Mouse (Mus musculus): ENCODE measurements around the gene Mgst1. TPM values are rescaled to one million over a fixed set of nuclear protein-coding genes. Genes with fewer than 3 reads are reported as not detected.

The Mgst1 gene
- polyA plus RNA-seq, 1 experiment from 2014 or later, result 93.5 TPM

DNA sequence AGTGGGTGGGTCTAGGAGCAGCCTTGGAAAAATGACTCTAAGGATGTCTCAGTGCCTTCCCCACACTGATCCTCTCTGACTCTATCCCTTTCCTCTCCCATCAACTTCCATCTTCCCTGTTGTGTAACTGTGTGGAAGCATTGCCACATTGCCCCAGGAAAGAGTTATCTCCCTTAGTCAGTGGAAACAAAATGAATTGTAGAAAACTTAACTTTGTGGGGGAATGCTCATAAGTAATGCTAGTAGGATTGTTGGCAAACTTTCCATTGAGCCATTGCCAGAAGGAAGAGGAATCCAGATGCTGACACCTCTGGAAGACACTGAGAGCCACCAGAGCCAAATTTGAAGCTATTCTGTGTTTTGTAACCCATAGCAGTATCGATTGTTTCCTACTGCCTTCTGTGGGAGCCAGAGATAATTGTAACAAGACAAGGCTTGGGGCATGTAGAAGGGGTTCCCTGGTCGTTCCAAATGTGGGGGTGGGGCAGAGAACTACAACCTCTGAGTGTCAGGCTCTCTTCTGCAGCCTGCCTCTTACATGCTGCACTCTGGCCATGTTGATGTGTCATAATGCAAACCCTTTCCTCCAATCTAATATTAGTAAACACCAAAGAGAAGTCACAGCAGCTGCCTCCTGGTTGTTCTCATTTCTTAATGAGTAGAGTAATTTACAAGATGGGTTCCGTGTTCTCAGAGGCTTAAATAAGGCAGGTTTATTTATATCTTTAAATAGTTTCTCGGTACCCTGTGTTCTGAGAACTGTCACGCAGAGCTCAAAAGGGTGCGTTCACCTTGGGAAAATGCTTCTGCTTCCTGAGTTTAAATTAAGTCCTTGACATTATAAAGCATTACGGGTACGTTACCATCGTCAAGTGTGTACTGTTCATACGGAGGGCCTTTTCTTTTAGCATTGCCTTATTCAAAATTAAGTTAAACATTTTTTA, 11.5 kb upstream of the Mgst1 start:
- no peaks in the 10 kb centered on the region for H3K4me1 ChIP-seq (ENCODE audit: control insufficient read depth, insufficient read depth, low read length)
- no peak overlapping the region for H3K27ac ChIP-seq (replicated peaks; ENCODE audit: low read depth, low read length)
- H3K27me3 ChIP-seq (ENCODE audit: control insufficient read depth, insufficient read depth, low read length), result no peaks in the 10 kb centered on the region
- H3K9ac ChIP-seq (replicated peaks; ENCODE audit: low read length), result no peak overlapping the region
- WGBS, result 80% methylated on average over 10 of the region's 10 CpGs
- ATAC-seq (replicated peaks; ENCODE audit: insufficient number of reproducible peaks, low FRiP score, low TSS enrichment, low read depth) (no peak), DNase-seq (ENCODE audit: low spot score) (no peak)
- H3K4me3 ChIP-seq (ENCODE audit: low read depth, low read length), result no peak overlapping the region
- H3K36me3 ChIP-seq (replicated peaks; ENCODE audit: control insufficient read depth, insufficient read depth, low read depth, low read length), result no peaks in the 10 kb centered on the region
- H3K4me2 ChIP-seq (ENCODE audit: low read depth, low read length), result no peak overlapping the region
- no peaks in the 10 kb centered on the region for H3K9me3 ChIP-seq (replicated peaks; ENCODE audit: control insufficient read depth, low read length)

DNA sequence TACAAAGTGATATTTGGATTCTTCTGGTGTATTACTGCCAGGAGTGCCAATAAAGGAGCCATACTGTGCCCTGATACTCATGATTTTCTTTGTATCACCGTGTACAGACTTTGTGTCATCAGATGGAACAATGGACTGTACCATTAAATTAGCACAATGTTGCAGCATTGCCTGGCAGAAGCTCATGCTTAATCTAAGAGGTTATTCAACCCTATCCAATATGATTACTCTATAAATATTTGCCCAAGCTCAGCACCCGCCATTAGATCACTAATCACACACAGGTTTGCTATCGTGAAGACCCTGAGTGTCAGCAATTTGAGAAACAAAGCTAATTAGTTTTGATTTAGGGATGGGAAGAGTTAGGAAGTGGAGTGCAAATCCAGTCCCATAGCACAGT, 9.6 kb upstream of the Mgst1 start:
- Histone ChIP-seq H3K36me3 (replicated peaks; ENCODE audit: control insufficient read depth, insufficient read depth, low read depth, low read length) (no peaks in the 10 kb centered on the region), H3K27me3 (ENCODE audit: control insufficient read depth, insufficient read depth, low read length) (no peaks in the 10 kb centered on the region), H3K9ac (replicated peaks; ENCODE audit: low read length) (no peak overlapping the region), H3K27ac (replicated peaks; ENCODE audit: low read depth, low read length) (no peak overlapping the region), H3K4me3 (ENCODE audit: low read depth, low read length) (no peak overlapping the region), H3K4me1 (ENCODE audit: control insufficient read depth, insufficient read depth, low read length) (no peaks in the 10 kb centered on the region), H3K4me2 (ENCODE audit: low read depth, low read length) (no peak overlapping the region), H3K9me3 (replicated peaks; ENCODE audit: control insufficient read depth, low read length) (no peaks in the 10 kb centered on the region)
- no peak for ATAC-seq (replicated peaks; ENCODE audit: insufficient number of reproducible peaks, low FRiP score, low TSS enrichment, low read depth)
- no peak for DNase-seq (ENCODE audit: low spot score)
- 70% methylated on average over 3 of the region's 3 CpGs for WGBS

DNA sequence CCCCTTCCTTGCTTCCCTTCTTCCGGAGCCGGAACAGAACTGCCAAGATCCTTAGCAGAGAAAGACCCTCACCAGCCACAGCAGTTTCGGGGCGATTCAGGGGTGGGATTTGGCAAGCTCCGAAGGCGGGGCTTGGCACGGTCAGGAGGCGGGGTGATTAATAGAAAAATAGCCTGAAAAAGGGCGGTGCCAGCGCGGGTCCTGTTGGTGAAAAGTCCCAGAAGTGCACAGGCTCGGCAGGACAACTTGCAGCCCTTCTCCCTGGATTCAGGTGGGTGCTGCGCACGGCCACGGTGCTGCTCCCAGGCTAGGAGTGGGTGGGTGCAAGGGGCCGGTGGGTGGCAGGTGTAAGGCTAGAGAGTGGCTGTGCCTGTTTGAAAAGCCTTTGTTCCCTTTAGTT, 220 bp downstream of the Mgst1 start:
- Histone ChIP-seq H3K9me3 (replicated peaks; ENCODE audit: control insufficient read depth, low read length) (no peaks in the 10 kb centered on the region), H3K9ac (replicated peaks; ENCODE audit: low read length) (peak overlapping the region; percentile 54), H3K27ac (replicated peaks; ENCODE audit: low read depth, low read length) (no peak overlapping the region), H3K36me3 (replicated peaks; ENCODE audit: control insufficient read depth, insufficient read depth, low read depth, low read length) (no peaks in the 10 kb centered on the region), H3K4me1 (ENCODE audit: control insufficient read depth, insufficient read depth, low read length) (no peaks in the 10 kb centered on the region), H3K4me3 (ENCODE audit: low read depth, low read length) (peak overlapping the region; percentile 37), H3K4me2 (ENCODE audit: low read depth, low read length) (peak overlapping the region; percentile 46), H3K27me3 (ENCODE audit: control insufficient read depth, insufficient read depth, low read length) (no peaks in the 10 kb centered on the region)
- WGBS, result under 1% methylated on average over 14 of the region's 16 CpGs
- peak; percentile 90 for ATAC-seq (replicated peaks; ENCODE audit: insufficient number of reproducible peaks, low FRiP score, low TSS enrichment, low read depth)
- DNase-seq (ENCODE audit: low spot score), result peak; percentile 84

DNA sequence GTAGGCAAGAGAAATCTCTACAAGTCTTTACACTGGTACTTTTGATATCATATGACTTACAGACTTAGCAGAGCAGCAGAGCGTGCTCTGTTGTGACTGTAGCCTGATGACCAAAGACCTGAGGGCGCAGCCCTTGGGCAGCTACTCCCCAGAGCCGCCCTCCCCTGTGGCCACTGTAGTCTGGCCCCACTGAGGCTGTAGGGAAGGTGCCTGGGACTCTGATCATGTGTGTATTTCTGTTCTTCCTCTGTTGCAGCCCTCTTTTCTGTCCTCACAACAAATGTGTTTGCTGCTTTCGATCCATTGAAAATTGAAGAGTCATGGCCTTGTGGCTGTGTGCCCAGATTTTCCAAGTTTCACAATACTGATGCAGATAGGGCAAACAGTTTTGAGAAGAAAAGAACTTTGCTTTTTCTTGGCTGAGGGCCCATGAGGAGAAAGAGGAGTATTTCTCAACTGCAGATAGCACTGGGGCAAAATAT, 1.0 kb downstream of the Mgst1 start:
- Histone ChIP-seq H3K4me1 (ENCODE audit: control insufficient read depth, insufficient read depth, low read length) (no peaks in the 10 kb centered on the region), H3K4me2 (ENCODE audit: low read depth, low read length) (peak overlapping the region; percentile 46), H3K9me3 (replicated peaks; ENCODE audit: control insufficient read depth, low read length) (no peaks in the 10 kb centered on the region), H3K27me3 (ENCODE audit: control insufficient read depth, insufficient read depth, low read length) (no peaks in the 10 kb centered on the region), H3K27ac (replicated peaks; ENCODE audit: low read depth, low read length) (no peak overlapping the region), H3K9ac (replicated peaks; ENCODE audit: low read length) (no peak overlapping the region; the same call in 1 of the 2 replicates), H3K36me3 (replicated peaks; ENCODE audit: control insufficient read depth, insufficient read depth, low read depth, low read length) (no peaks in the 10 kb centered on the region), H3K4me3 (ENCODE audit: low read depth, low read length) (no peak overlapping the region; the same call in 1 of the 2 replicates)
- no peak for DNase-seq (ENCODE audit: low spot score)
- ATAC-seq (replicated peaks; ENCODE audit: insufficient number of reproducible peaks, low FRiP score, low TSS enrichment, low read depth), result no peak
- 68% methylated on average over 4 of the region's 4 CpGs for WGBS

DNA sequence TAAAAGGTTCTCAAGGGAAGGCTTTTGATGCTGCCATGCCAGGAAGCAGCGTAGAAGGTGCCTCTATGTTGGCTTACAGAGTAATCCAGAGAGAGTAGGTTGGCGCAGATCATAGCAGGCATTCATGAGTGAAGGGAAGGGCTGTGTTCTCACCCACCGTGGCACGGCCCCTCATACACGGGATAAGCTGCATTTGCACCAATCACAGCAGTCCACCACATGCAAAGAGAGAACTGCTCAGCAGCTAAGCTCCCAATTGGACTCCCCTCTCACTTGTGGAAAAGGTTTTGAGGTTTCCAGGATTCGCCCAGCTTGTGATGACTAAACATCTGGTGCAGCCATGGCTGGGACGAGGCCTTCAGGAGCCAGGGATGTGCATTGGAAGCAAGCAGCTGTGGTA, 2.5 kb downstream of the Mgst1 start:
- no peak overlapping the region for H3K27ac ChIP-seq (replicated peaks; ENCODE audit: low read depth, low read length)
- DNase-seq (ENCODE audit: low spot score), result no peak
- H3K4me2 ChIP-seq (ENCODE audit: low read depth, low read length), result no peak overlapping the region
- H3K9me3 ChIP-seq (replicated peaks; ENCODE audit: control insufficient read depth, low read length), result no peaks in the 10 kb centered on the region
- H3K4me1 ChIP-seq (ENCODE audit: control insufficient read depth, insufficient read depth, low read length), result no peaks in the 10 kb centered on the region
- H3K27me3 ChIP-seq (ENCODE audit: control insufficient read depth, insufficient read depth, low read length), result no peaks in the 10 kb centered on the region
- 91% methylated on average over 7 of the region's 7 CpGs for WGBS
- no peak for ATAC-seq (replicated peaks; ENCODE audit: insufficient number of reproducible peaks, low FRiP score, low TSS enrichment, low read depth)
- H3K36me3 ChIP-seq (replicated peaks; ENCODE audit: control insufficient read depth, insufficient read depth, low read depth, low read length), result no peaks in the 10 kb centered on the region
- H3K9ac ChIP-seq (replicated peaks; ENCODE audit: low read length), result no peak overlapping the region
- no peak overlapping the region for H3K4me3 ChIP-seq (ENCODE audit: low read depth, low read length)

DNA sequence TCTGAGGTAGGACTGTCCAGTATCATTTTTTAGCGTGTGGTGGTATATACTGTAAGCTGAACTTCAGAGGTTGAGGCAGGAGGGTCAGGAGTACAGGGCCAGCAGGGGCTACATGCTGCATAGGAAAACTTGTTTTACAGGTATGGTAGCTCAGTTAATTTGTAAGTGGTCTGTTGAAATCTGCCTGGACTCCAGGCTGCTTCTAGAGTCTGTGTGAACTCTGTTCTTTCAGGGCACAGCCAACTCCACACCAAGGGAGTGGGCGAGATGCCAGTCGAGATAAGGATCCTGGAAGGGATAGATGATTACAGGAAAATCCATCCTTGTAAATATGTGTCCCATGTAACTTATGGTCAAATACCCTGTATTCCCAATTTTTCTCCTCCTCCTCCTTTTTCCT, 3.3 kb downstream of the Mgst1 start:
- H3K36me3 ChIP-seq (replicated peaks; ENCODE audit: control insufficient read depth, insufficient read depth, low read depth, low read length), result no peaks in the 10 kb centered on the region
- H3K4me2 ChIP-seq (ENCODE audit: low read depth, low read length), result no peak overlapping the region
- DNase-seq (ENCODE audit: low spot score), result no peak
- no peak overlapping the region for H3K27ac ChIP-seq (replicated peaks; ENCODE audit: low read depth, low read length)
- no peak overlapping the region for H3K4me3 ChIP-seq (ENCODE audit: low read depth, low read length)
- no peak overlapping the region for H3K9ac ChIP-seq (replicated peaks; ENCODE audit: low read length)
- WGBS, result 72% methylated on average over 3 of the region's 3 CpGs
- no peaks in the 10 kb centered on the region for H3K27me3 ChIP-seq (ENCODE audit: control insufficient read depth, insufficient read depth, low read length)
- no peaks in the 10 kb centered on the region for H3K9me3 ChIP-seq (replicated peaks; ENCODE audit: control insufficient read depth, low read length)
- no peak for ATAC-seq (replicated peaks; ENCODE audit: insufficient number of reproducible peaks, low FRiP score, low TSS enrichment, low read depth)
- no peaks in the 10 kb centered on the region for H3K4me1 ChIP-seq (ENCODE audit: control insufficient read depth, insufficient read depth, low read length)

DNA sequence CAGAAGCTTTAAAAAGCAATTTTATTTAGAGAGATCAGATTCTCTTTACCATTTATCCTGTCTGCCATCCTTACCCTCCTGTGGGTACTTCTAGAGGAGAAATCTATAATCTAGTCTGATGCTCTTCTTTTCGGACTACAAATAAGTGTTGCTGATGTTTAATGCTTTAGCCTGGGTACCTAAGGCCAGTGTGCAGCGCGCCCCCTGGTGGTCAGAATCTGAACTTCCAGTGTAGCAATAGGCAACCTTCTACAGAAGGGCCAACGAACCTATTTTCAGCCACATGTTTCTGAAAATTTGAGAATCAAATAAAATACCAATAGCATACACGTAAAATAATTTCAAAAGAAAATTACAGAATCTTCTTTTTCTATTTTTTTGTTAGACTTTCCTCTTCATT, 13.0 kb downstream of the Mgst1 start:
- Histone ChIP-seq H3K27me3 (ENCODE audit: control insufficient read depth, insufficient read depth, low read length) (no peaks in the 10 kb centered on the region), H3K4me1 (ENCODE audit: control insufficient read depth, insufficient read depth, low read length) (no peaks in the 10 kb centered on the region), H3K4me2 (ENCODE audit: low read depth, low read length) (no peak overlapping the region), H3K9ac (replicated peaks; ENCODE audit: low read length) (no peak overlapping the region), H3K9me3 (replicated peaks; ENCODE audit: control insufficient read depth, low read length) (no peaks in the 10 kb centered on the region), H3K4me3 (ENCODE audit: low read depth, low read length) (no peak overlapping the region), H3K36me3 (replicated peaks; ENCODE audit: control insufficient read depth, insufficient read depth, low read depth, low read length) (no peaks in the 10 kb centered on the region), H3K27ac (replicated peaks; ENCODE audit: low read depth, low read length) (no peak overlapping the region)
- WGBS, result 30% methylated on average over 5 of the region's 5 CpGs
- DNase-seq (ENCODE audit: low spot score), result peak; percentile 77
- no peak for ATAC-seq (replicated peaks; ENCODE audit: insufficient number of reproducible peaks, low FRiP score, low TSS enrichment, low read depth)

DNA sequence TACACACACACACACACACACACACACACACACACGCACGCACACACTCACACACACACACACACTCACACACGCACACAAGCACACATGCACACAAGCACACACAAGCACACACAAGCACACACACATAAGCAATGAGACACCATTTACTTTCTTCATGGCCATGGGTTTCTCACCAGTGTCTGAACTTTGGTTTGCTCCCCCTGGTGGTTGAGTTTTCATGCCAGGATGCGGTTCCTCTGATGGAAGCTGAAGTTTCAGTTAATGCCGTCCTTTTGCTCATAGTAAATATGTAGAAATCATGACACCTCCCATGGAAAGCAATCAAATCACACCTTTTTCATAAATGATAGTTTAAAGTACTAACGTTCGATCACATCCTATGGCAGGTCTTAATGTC, 23.8 kb downstream of the Mgst1 start:
- no peak overlapping the region for H3K9ac ChIP-seq (replicated peaks; ENCODE audit: low read length)
- ATAC-seq (replicated peaks; ENCODE audit: insufficient number of reproducible peaks, low FRiP score, low TSS enrichment, low read depth) (0 out of 2 replicates have a peak, but pooled peaks have one; percentile 39), DNase-seq (ENCODE audit: low spot score) (peak; percentile 69)
- no peaks in the 10 kb centered on the region for H3K27me3 ChIP-seq (ENCODE audit: control insufficient read depth, insufficient read depth, low read length)
- no peaks in the 10 kb centered on the region for H3K4me1 ChIP-seq (ENCODE audit: control insufficient read depth, insufficient read depth, low read length)
- no peaks in the 10 kb centered on the region for H3K9me3 ChIP-seq (replicated peaks; ENCODE audit: control insufficient read depth, low read length)
- no peak overlapping the region for H3K4me3 ChIP-seq (ENCODE audit: low read depth, low read length)
- no peak overlapping the region for H3K4me2 ChIP-seq (ENCODE audit: low read depth, low read length)
- no peaks in the 10 kb centered on the region for H3K36me3 ChIP-seq (replicated peaks; ENCODE audit: control insufficient read depth, insufficient read depth, low read depth, low read length)
- no peak overlapping the region for H3K27ac ChIP-seq (replicated peaks; ENCODE audit: low read depth, low read length)
- WGBS, result 74% methylated on average over 7 of the region's 7 CpGs

Data from embryonic facial prominence, embryonic 11.5 days (tissue).